Mouse (Mus musculus): Measurements from ENCODE around the gene Aig1. TPM values are rescaled to one million over a fixed set of nuclear protein-coding genes. Genes with fewer than 3 reads are reported as not detected.
A peak's percentile ranks its signal among the peaks of the same experiment; 100 is the strongest.

Aig1 gene
- polyA plus RNA-seq, 1 experiment: 38.1 TPM

- Histone ChIP-seq H3K4me1 (ENCODE audit: control insufficient read depth, insufficient read depth, low read length) (peaks cover 18% of the 10 kb centered on the region), H3K27ac (ENCODE audit: insufficient read depth, low read length) (no peak overlapping the region), H3K4me3 (ENCODE audit: insufficient read depth, low read length) (no peak overlapping the region)
- TF ChIP-seq CTCF (IDR thresholded peaks at IDR 0.05; ENCODE audit: borderline replicate concordance, insufficient read depth, low read length) (no peak), POLR2A (IDR thresholded peaks at IDR 0.05; ENCODE audit: low read depth, low read length) (no peak)
These were observed 32.9 kb downstream of the Aig1 start for GRCm38 (mm10) chr10:13835737-13836475.

- TF ChIP-seq CTCF (IDR thresholded peaks at IDR 0.05; ENCODE audit: borderline replicate concordance, insufficient read depth, low read length): no peak
- Histone ChIP-seq H3K4me3 (ENCODE audit: insufficient read depth, low read length) (no peak overlapping the region), H3K4me1 (ENCODE audit: control insufficient read depth, insufficient read depth, low read length) (peaks cover 18% of the 10 kb centered on the region), H3K27ac (ENCODE audit: insufficient read depth, low read length) (no peak overlapping the region)
These were observed 34.7 kb downstream of the Aig1 start for GRCm38 (mm10) chr10:13834056-13834455.

- Histone ChIP-seq H3K4me3 (ENCODE audit: insufficient read depth, low read length) (no peak overlapping the region), H3K27ac (ENCODE audit: insufficient read depth, low read length) (peak overlapping the region; percentile 85), H3K4me1 (ENCODE audit: control insufficient read depth, insufficient read depth, low read length) (peaks cover 18% of the 10 kb centered on the region)
- TF ChIP-seq CTCF (IDR thresholded peaks at IDR 0.05; ENCODE audit: borderline replicate concordance, insufficient read depth, low read length) (no peak), POLR2A (IDR thresholded peaks at IDR 0.05; ENCODE audit: low read depth, low read length) (no peak)
These were observed 35.7 kb downstream of the Aig1 start for GRCm38 (mm10) chr10:13833066-13833566.

GRCm38 (mm10) chr10:13832546-13833033 lies 36.2 kb downstream of the Aig1 start:
- peak overlapping the region; percentile 85 for H3K27ac ChIP-seq (ENCODE audit: insufficient read depth, low read length)
- TF ChIP-seq POLR2A (IDR thresholded peaks at IDR 0.05; ENCODE audit: low read depth, low read length): no peak
- TF ChIP-seq CTCF (IDR thresholded peaks at IDR 0.05; ENCODE audit: borderline replicate concordance, insufficient read depth, low read length): no peak
- no peak overlapping the region for H3K4me3 ChIP-seq (ENCODE audit: insufficient read depth, low read length)
- H3K4me1 ChIP-seq (ENCODE audit: control insufficient read depth, insufficient read depth, low read length): peaks cover 12% of the 10 kb centered on the region

- Histone ChIP-seq H3K4me1 (ENCODE audit: control insufficient read depth, insufficient read depth, low read length) (peaks cover 3% of the 10 kb centered on the region), H3K27ac (ENCODE audit: insufficient read depth, low read length) (no peak overlapping the region), H3K4me3 (ENCODE audit: insufficient read depth, low read length) (no peak overlapping the region)
- no peak for TF ChIP-seq POLR2A (IDR thresholded peaks at IDR 0.05; ENCODE audit: low read depth, low read length)
- no peak for TF ChIP-seq CTCF (IDR thresholded peaks at IDR 0.05; ENCODE audit: borderline replicate concordance, insufficient read depth, low read length)
These were observed 41.6 kb downstream of the Aig1 start for GRCm38 (mm10) chr10:13827150-13827549.

GRCm38 (mm10) chr10:13813591-13813990 lies 55.2 kb downstream of the Aig1 start:
- Histone ChIP-seq H3K4me1 (ENCODE audit: control insufficient read depth, insufficient read depth, low read length) (no peaks in the 10 kb centered on the region), H3K4me3 (ENCODE audit: insufficient read depth, low read length) (no peak overlapping the region), H3K27ac (ENCODE audit: insufficient read depth, low read length) (no peak overlapping the region)
- TF ChIP-seq POLR2A (IDR thresholded peaks at IDR 0.05; ENCODE audit: low read depth, low read length) (no peak), CTCF (IDR thresholded peaks at IDR 0.05; ENCODE audit: borderline replicate concordance, insufficient read depth, low read length) (no peak)

- Histone ChIP-seq H3K27ac (ENCODE audit: insufficient read depth, low read length) (no peak overlapping the region), H3K4me1 (ENCODE audit: control insufficient read depth, insufficient read depth, low read length) (no peaks in the 10 kb centered on the region), H3K4me3 (ENCODE audit: insufficient read depth, low read length) (no peak overlapping the region)
- no peak for TF ChIP-seq POLR2A (IDR thresholded peaks at IDR 0.05; ENCODE audit: low read depth, low read length)
- no peak for TF ChIP-seq CTCF (IDR thresholded peaks at IDR 0.05; ENCODE audit: borderline replicate concordance, insufficient read depth, low read length)
These were observed 60.5 kb downstream of the Aig1 start for GRCm38 (mm10) chr10:13808291-13808690.

- no peak overlapping the region for H3K4me3 ChIP-seq (ENCODE audit: insufficient read depth, low read length)
- TF ChIP-seq CTCF (IDR thresholded peaks at IDR 0.05; ENCODE audit: borderline replicate concordance, insufficient read depth, low read length) (no peak), POLR2A (IDR thresholded peaks at IDR 0.05; ENCODE audit: low read depth, low read length) (no peak)
These were observed 62.0 kb downstream of the Aig1 start for GRCm38 (mm10) chr10:13806806-13807205.

GRCm38 (mm10) chr10:13801296-13801695 lies 67.5 kb downstream of the Aig1 start:
- TF ChIP-seq POLR2A (IDR thresholded peaks at IDR 0.05; ENCODE audit: low read depth, low read length) (no peak), CTCF (IDR thresholded peaks at IDR 0.05; ENCODE audit: borderline replicate concordance, insufficient read depth, low read length) (no peak)
- Histone ChIP-seq H3K4me3 (ENCODE audit: insufficient read depth, low read length) (no peak overlapping the region), H3K27ac (ENCODE audit: insufficient read depth, low read length) (no peak overlapping the region), H3K4me1 (ENCODE audit: control insufficient read depth, insufficient read depth, low read length) (no peaks in the 10 kb centered on the region)

More at GRCm38 (mm10) chr10:13806806-13807205, 62.0 kb downstream of the Aig1 start:
- H3K27ac ChIP-seq (ENCODE audit: insufficient read depth, low read length): no peak overlapping the region
- no peaks in the 10 kb centered on the region for H3K4me1 ChIP-seq (ENCODE audit: control insufficient read depth, insufficient read depth, low read length)

GRCm38 (mm10) chr10:13793458-13793857 lies 75.3 kb downstream of the Aig1 start:
- no peak overlapping the region for H3K4me3 ChIP-seq (ENCODE audit: insufficient read depth, low read length)
- peaks cover 14% of the 10 kb centered on the region; the same call in 1 of the 2 replicates for H3K4me1 ChIP-seq (ENCODE audit: control insufficient read depth, insufficient read depth, low read length)
- TF ChIP-seq POLR2A (IDR thresholded peaks at IDR 0.05; ENCODE audit: low read depth, low read length): no peak
- H3K27ac ChIP-seq (ENCODE audit: insufficient read depth, low read length): no peak overlapping the region

All from embryonic fibroblast, embryonic 13.5 days (primary cell).